Mouse (Mus musculus) cortical plate, adult 2 months (tissue): Measurements from ENCODE around the gene Nadsyn1. TPM values are rescaled to one million over a fixed set of nuclear protein-coding genes. Genes with fewer than 3 reads are reported as not detected.

Experiments used
- H3K27ac ChIP-seq: fragments of 200-500 bp; 2 replicates; pipeline ENCODE4 v1.5.1; 2012; ENCODE audit warnings: low read length, control low read depth, inconsistent platforms; ENCODE audit not compliant: insufficient read depth
- H3K4me1 ChIP-seq: fragments of 200-500 bp; 2 replicates; pipeline ENCODE4 v1.6.1; 2011; ENCODE audit warnings: low read length; ENCODE audit not compliant: control insufficient read depth, insufficient read depth
- H3K4me3 ChIP-seq: fragments of 200-500 bp; 2 replicates; pipeline ENCODE4 v1.5.1; 2011; ENCODE audit warnings: mild to moderate bottlenecking, low read length, control low read depth; ENCODE audit not compliant: insufficient read depth
- CTCF ChIP-seq: fragments of 200-500 bp; IDR thresholded peaks from 2 replicates; pipeline ENCODE4 v1.5.1; 2011; ENCODE audit warnings: mild to moderate bottlenecking, control low read depth, low read length; ENCODE audit not compliant: insufficient read depth; ENCODE audit errors: extremely low read depth
- POLR2A ChIP-seq: fragments of 200-500 bp; IDR thresholded peaks from 2 replicates; pipeline ENCODE4 v1.6.1; 2011; ENCODE audit warnings: mild to moderate bottlenecking, low read length, control low read depth; ENCODE audit not compliant: insufficient read depth; ENCODE audit errors: extremely low read depth
- polyA plus RNA-seq: library from polyadenylated mRNA; depleted of rRNA; stranded (reverse); fragments of >200 nt; gene quantifications from 2 replicates; pipeline ENCODE4 v1.2.3, GENCODE M21; 2012

The Nadsyn1 gene
- polyA plus RNA-seq, 1 experiment, result 10.6 TPM

DNA sequence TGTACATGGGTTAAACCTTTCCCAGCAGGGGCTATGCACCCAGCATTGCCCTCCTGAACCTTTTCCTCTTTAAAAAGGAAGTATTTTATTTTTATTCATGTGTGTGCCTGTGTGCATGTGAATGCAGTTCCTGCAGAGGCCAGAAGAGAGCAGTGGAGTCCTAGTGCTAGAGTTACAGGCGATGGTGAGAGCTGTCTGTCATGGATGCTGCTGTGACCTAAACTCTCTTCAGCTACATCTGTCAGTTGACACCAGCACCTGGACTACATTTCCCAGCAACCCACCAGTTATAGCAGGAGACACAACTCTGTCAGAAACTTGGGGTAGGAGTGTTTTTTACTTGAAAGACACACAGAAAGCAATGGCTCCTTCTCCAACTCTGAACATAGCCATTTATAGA lies 13.7 kb downstream of the Nadsyn1 start:
- Histone ChIP-seq H3K4me3 (no peak overlapping the region), H3K4me1 (peaks cover 2% of the 10 kb centered on the region; the same call in 1 of the 2 replicates), H3K27ac (no peak overlapping the region)
- 0 out of 2 replicates have a peak, but pooled peaks have one; percentile 22 for TF ChIP-seq CTCF
- TF ChIP-seq POLR2A, result no peak

- Histone ChIP-seq H3K4me3 (no peak overlapping the region), H3K27ac (no peak overlapping the region), H3K4me1 (peaks cover 2% of the 10 kb centered on the region; the same call in 1 of the 2 replicates)
- TF ChIP-seq CTCF (no peak), POLR2A (no peak)
Measured at GRCm38 (mm10) chr7:143805199-143805624, 17.4 kb downstream of the Nadsyn1 start.

- Histone ChIP-seq H3K4me3 (no peak overlapping the region), H3K27ac (no peak overlapping the region), H3K4me1 (peaks cover 2% of the 10 kb centered on the region; the same call in 1 of the 2 replicates)
- TF ChIP-seq CTCF (no peak), POLR2A (no peak)
Measured at GRCm38 (mm10) chr7:143801195-143802065, 21.2 kb downstream of the Nadsyn1 start.

DNA sequence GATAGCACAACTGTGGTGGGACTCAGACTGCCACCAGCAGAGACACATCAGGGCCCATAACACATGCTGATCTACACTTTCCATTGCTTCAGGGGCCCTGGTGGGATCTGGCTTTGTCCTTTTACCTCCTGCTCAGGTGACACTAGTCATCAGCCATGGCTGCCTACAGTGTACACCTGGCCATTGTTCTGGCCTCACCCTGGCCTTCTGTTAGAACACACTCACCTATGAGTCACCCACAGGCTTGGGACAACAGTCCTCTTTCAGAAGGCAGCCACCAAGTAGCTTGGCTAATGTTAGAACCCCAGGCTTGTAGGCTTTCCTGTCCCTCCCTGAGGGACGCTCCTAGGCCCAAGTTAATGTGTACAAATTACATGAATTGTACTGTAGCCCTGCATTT lies 21.9 kb downstream of the Nadsyn1 start:
- TF ChIP-seq POLR2A, result no peak
- no peak for TF ChIP-seq CTCF
- no peak overlapping the region for H3K27ac ChIP-seq
- no peak overlapping the region for H3K4me3 ChIP-seq
- H3K4me1 ChIP-seq, result peaks cover 2% of the 10 kb centered on the region; the same call in 1 of the 2 replicates

DNA sequence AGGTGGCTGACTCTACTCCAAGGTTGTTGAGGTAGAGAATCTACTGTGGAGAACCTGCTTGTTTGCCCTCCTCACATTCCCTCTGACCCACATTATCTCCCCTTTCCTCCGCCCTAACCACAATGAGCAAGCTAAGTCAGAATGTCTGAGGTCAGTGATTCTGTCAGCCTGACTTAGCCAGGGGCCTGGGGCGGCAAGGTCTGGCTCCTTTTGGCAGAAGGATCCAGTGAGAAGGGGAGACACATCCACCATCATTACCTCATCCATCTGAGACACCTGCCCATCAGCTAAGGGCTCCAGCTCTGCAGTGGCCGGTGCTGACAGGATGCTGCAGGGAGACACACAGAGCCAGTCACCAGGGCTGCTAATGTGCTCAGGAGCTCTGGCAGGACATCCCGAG lies 23.9 kb downstream of the Nadsyn1 start:
- TF ChIP-seq POLR2A, result no peak
- TF ChIP-seq CTCF, result no peak

GRCm38 (mm10) chr7:143793121-143793520 lies 29.5 kb downstream of the Nadsyn1 start:
- Histone ChIP-seq H3K4me3 (no peak overlapping the region), H3K27ac (no peak overlapping the region), H3K4me1 (no peaks in the 10 kb centered on the region)
- TF ChIP-seq POLR2A (no peak), CTCF (peak; percentile 44)

More for the DNA sequence above, 23.9 kb downstream of the Nadsyn1 start:
- Histone ChIP-seq H3K4me3 (no peak overlapping the region), H3K4me1 (no peaks in the 10 kb centered on the region), H3K27ac (no peak overlapping the region)

GRCm38 (mm10) chr7:143792336-143792985 lies 30.2 kb downstream of the Nadsyn1 start:
- no peak overlapping the region for H3K27ac ChIP-seq
- no peak for TF ChIP-seq CTCF
- no peak for TF ChIP-seq POLR2A
- H3K4me1 ChIP-seq, result no peaks in the 10 kb centered on the region
- H3K4me3 ChIP-seq, result no peak overlapping the region

DNA sequence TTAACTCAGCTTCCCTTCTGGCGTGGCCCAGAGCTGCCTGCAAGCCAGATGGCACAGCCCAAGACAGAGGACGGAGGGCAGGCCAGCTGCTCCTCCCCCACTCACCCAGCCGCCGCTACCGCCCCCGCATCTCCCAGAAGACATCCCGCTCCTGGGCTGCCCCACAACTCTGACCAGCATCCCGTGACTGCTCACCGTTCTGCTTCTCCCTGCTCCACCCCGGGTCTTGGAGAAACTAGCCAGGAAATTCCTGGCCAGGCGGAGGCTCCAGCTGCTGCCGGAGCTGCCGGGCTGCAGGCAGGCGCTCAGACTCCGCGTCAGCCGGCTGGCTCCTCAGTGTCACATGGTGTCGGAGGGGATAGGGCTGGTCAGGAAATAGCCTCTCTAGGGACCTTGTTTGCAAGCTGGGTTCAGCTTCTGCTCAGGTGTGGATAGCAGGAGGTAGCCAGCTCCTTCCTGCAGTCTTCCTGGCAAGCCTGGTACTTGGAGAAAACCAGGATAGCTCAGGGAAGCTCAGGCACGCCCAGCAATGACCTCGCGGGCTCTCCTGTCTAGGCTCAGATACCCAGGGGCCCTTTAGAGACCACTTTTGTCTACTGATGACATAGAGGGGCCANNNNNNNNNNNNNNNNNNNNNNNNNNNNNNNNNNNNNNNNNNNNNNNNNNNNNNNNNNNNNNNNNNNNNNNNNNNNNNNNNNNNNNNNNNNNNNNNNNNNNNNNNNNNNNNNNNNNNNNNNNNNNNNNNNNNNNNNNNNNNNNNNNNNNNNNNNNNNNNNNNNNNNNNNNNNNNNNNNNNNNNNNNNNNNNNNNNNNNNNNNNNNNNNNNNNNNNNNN lies 38.4 kb downstream of the Nadsyn1 start, which contains the start of gene Mrgpre:
Gene Mrgpre, minus strand, starts transcription at position 505 of the 834 bp plus-strand sequence.
- TF ChIP-seq CTCF (no peak), POLR2A (0 out of 2 replicates have a peak, but pooled peaks have one; percentile 23)
- Histone ChIP-seq H3K4me3 (peak within 1 kb of the TSS; percentile 52), H3K27ac (peak within 1 kb of the TSS; percentile 47), H3K4me1 (peaks cover 4% of the 10 kb centered on the region; the same call in 1 of the 2 replicates)
